Mouse (Mus musculus): ENCODE measurements at regions not wholly inside any gene's neighbourhood (a gene's known extent, or its start where the extent isn't known, plus 50 kb on each side); places are given as distances from the start of the nearest gene placed in this dataset.

DNA sequence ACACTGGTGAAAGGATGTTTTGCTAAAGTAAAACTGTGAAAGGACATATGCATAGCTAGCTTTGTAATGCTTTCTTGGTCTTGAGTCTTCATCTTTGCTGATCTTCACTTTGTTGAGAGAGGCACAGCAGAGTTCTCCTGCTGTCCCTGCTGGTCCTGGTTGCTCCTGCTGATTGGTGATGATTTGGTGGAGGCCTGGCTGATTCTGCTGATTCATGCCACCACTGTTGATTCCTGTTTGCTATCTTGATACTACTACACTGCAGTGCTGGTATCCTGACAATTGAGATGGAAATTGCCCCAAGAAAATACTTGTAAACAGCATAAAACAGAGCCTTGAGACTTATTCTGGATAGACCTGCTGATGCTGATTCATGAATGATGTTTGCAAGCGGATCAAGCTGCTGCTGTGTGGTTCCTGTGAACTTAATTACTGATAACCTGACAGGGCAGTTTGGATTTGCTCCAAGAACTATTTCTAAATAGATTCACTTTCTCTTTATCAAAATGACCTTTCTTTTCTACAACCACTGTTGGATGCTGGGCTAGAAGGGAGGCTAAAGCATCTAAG, 1249.0 kb upstream of the Cited2 start:
- WGBS: 8% methylated on average over 1 of the region's 1 CpGs
- no peak overlapping the region for H3K9ac ChIP-seq (ENCODE audit: low read depth, low read length)
- no peaks in the 10 kb centered on the region for H3K27me3 ChIP-seq (ENCODE audit: control insufficient read depth, insufficient read depth, low read length)
- no peaks in the 10 kb centered on the region for H3K4me1 ChIP-seq (ENCODE audit: control insufficient read depth, insufficient read depth, low read length)
- no peaks in the 10 kb centered on the region for H3K36me3 ChIP-seq (ENCODE audit: control insufficient read depth, insufficient read depth, low read length)
- H3K4me3 ChIP-seq (ENCODE audit: insufficient read depth, low read depth, low read length): no peak overlapping the region
- no peak overlapping the region for H3K27ac ChIP-seq (replicated peaks; ENCODE audit: insufficient read depth, low read depth, low read length)
- peak; percentile 21 for DNase-seq (ENCODE audit: extremely low read depth, low read depth, low spot score)
- TF ChIP-seq POLR2A (IDR thresholded peaks at IDR 0.05; ENCODE audit: extremely low read depth, insufficient read depth, low read length): no peak
- H3K79me2 ChIP-seq (ENCODE audit: control insufficient read depth, insufficient read depth, low read length): no peaks in the 10 kb centered on the region

DNA sequence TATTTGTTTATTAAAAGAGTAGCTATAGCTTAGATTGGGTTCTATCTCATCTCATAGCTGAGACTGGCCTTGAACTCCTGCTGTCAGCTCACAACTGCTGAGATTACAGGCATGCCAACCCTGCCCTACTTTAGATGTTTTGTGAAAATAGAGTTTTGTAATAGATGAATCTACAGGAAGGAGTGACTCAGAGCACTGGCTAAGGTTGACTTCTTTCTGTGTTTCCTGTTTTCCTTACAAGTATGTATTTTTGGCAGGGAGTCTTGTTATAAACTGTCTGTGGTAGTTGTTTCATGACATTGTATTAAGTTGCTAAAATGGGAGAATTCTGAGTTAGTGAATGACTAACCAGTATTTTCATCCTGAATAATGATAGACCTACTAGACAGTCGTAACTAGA, 1224.4 kb upstream of the Cited2 start:
- no peaks in the 10 kb centered on the region for H3K27me3 ChIP-seq (ENCODE audit: control insufficient read depth, insufficient read depth, low read length)
- H3K4me1 ChIP-seq (ENCODE audit: control insufficient read depth, insufficient read depth, low read length): no peaks in the 10 kb centered on the region
- H3K9ac ChIP-seq (ENCODE audit: low read depth, low read length): no peak overlapping the region
- WGBS: 70% methylated on average over 1 of the region's 1 CpGs
- H3K27ac ChIP-seq (replicated peaks; ENCODE audit: insufficient read depth, low read depth, low read length): no peak overlapping the region
- no peak for DNase-seq (ENCODE audit: extremely low read depth, low read depth, low spot score)
- no peak for TF ChIP-seq CTCF (IDR thresholded peaks at IDR 0.05; ENCODE audit: low read depth, low read length)
- no peak for TF ChIP-seq POLR2A (IDR thresholded peaks at IDR 0.05; ENCODE audit: extremely low read depth, insufficient read depth, low read length)
- no peak overlapping the region for H3K4me3 ChIP-seq (ENCODE audit: insufficient read depth, low read depth, low read length)
- no peaks in the 10 kb centered on the region for H3K79me2 ChIP-seq (ENCODE audit: control insufficient read depth, insufficient read depth, low read length)
- no peaks in the 10 kb centered on the region for H3K36me3 ChIP-seq (ENCODE audit: control insufficient read depth, insufficient read depth, low read length)

DNA sequence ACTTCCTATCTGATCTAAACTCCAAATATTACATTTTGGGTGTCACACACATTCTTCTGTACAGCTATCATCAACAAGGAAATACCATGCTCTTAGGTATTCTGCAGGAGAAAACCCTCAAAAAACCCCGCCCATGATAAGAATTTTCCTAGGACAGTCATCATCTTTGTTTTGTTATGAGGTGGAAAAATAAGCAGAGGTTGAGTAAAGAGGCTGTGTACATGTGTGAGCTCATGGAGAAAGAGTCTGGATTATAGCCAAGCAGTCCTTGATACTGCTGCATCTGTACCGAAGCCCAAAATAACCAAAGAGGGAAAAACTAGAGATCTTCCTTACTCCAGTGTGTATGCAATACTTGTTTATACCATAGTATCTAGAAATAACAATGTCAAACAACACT, 1215.3 kb upstream of the Cited2 start:
- H3K4me1 ChIP-seq (ENCODE audit: control insufficient read depth, insufficient read depth, low read length): no peaks in the 10 kb centered on the region
- no peaks in the 10 kb centered on the region for H3K79me2 ChIP-seq (ENCODE audit: control insufficient read depth, insufficient read depth, low read length)
- H3K4me3 ChIP-seq (ENCODE audit: insufficient read depth, low read depth, low read length): no peak overlapping the region
- TF ChIP-seq CTCF (IDR thresholded peaks at IDR 0.05; ENCODE audit: low read depth, low read length) (no peak), POLR2A (IDR thresholded peaks at IDR 0.05; ENCODE audit: extremely low read depth, insufficient read depth, low read length) (no peak)
- H3K27me3 ChIP-seq (ENCODE audit: control insufficient read depth, insufficient read depth, low read length): no peaks in the 10 kb centered on the region
- H3K9ac ChIP-seq (ENCODE audit: low read depth, low read length): no peak overlapping the region
- peak; percentile 2 for DNase-seq (ENCODE audit: extremely low read depth, low read depth, low spot score)
- H3K27ac ChIP-seq (replicated peaks; ENCODE audit: insufficient read depth, low read depth, low read length): no peak overlapping the region
- no peaks in the 10 kb centered on the region for H3K36me3 ChIP-seq (ENCODE audit: control insufficient read depth, insufficient read depth, low read length)
- WGBS: 37% methylated on average over 2 of the region's 2 CpGs

DNA sequence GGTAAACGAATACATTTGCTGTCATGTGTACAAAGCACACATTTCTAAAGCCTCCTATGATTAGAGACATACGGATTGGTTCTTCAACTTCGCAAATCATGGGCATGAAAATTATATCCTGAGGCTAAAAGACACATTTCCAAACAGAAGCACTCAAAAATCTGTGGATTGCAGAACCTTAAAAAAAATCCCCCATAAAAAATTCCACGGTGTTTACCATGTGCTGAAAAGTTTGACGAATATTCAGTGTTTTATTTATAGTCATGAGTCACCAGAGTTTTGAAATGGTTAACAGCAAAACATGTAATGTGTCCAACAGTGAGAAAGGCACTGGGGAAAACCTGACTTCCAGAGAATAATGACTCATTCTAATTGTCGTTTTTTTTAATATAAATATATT, 1214.9 kb upstream of the Cited2 start:
- Histone ChIP-seq H3K27me3 (ENCODE audit: control insufficient read depth, insufficient read depth, low read length) (no peaks in the 10 kb centered on the region), H3K9ac (ENCODE audit: low read depth, low read length) (no peak overlapping the region), H3K27ac (replicated peaks; ENCODE audit: insufficient read depth, low read depth, low read length) (no peak overlapping the region), H3K4me1 (ENCODE audit: control insufficient read depth, insufficient read depth, low read length) (no peaks in the 10 kb centered on the region), H3K79me2 (ENCODE audit: control insufficient read depth, insufficient read depth, low read length) (no peaks in the 10 kb centered on the region), H3K36me3 (ENCODE audit: control insufficient read depth, insufficient read depth, low read length) (no peaks in the 10 kb centered on the region), H3K4me3 (ENCODE audit: insufficient read depth, low read depth, low read length) (no peak overlapping the region)
- no peak for TF ChIP-seq CTCF (IDR thresholded peaks at IDR 0.05; ENCODE audit: low read depth, low read length)
- no peak for TF ChIP-seq POLR2A (IDR thresholded peaks at IDR 0.05; ENCODE audit: extremely low read depth, insufficient read depth, low read length)
- WGBS: 41% methylated on average over 6 of the region's 6 CpGs
- no peak for DNase-seq (ENCODE audit: extremely low read depth, low read depth, low spot score)

DNA sequence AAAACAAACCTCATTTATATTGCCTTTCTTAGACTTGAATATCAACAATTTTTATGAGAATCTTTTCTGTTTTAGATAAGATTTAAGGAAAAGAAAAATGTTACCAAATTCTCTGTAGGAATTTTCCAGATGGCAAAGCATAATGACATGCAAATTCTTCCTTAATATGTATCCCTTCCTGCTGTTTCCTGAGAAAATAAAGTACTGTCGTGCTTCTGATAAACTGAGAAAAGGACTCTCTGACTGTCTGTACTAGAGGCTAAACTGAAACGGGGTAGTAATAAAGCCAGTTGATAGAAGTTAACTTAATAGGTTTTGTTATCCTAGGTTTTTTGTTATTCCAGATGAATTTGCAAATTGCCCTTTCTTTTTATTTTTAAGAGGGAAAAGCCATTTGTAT, 1208.4 kb upstream of the Cited2 start:
- TF ChIP-seq CTCF (IDR thresholded peaks at IDR 0.05; ENCODE audit: low read depth, low read length) (no peak), POLR2A (IDR thresholded peaks at IDR 0.05; ENCODE audit: extremely low read depth, insufficient read depth, low read length) (no peak)
- DNase-seq (ENCODE audit: extremely low read depth, low read depth, low spot score): no peak
- Histone ChIP-seq H3K36me3 (ENCODE audit: control insufficient read depth, insufficient read depth, low read length) (no peaks in the 10 kb centered on the region), H3K27me3 (ENCODE audit: control insufficient read depth, insufficient read depth, low read length) (no peaks in the 10 kb centered on the region), H3K27ac (replicated peaks; ENCODE audit: insufficient read depth, low read depth, low read length) (no peak overlapping the region), H3K9ac (ENCODE audit: low read depth, low read length) (no peak overlapping the region), H3K4me3 (ENCODE audit: insufficient read depth, low read depth, low read length) (no peak overlapping the region), H3K79me2 (ENCODE audit: control insufficient read depth, insufficient read depth, low read length) (no peaks in the 10 kb centered on the region), H3K4me1 (ENCODE audit: control insufficient read depth, insufficient read depth, low read length) (no peaks in the 10 kb centered on the region)
- WGBS: 72% methylated on average over 2 of the region's 2 CpGs

DNA sequence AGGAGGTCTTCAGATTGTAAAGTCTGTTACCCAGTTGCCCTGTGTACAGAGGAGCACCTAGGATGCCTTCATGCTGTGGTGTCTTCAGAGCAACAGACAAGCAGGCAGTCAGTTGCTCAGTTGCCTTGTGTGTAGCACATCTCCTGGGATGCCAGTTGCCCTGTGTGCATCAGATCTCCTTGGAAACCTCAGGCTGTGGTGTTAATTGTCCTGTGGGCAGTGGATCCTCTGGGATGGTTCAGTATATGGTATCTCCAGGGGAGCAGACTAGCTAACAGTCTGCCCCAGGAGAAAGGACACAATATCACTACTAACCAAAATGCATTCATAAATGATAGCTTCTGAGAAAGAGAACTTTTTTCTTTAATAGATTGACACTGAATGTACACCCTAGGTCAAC, 1201.1 kb upstream of the Cited2 start:
- no peak for DNase-seq (ENCODE audit: extremely low read depth, low read depth, low spot score)
- TF ChIP-seq CTCF (IDR thresholded peaks at IDR 0.05; ENCODE audit: low read depth, low read length) (no peak), POLR2A (IDR thresholded peaks at IDR 0.05; ENCODE audit: extremely low read depth, insufficient read depth, low read length) (no peak)
- no peak overlapping the region for H3K9ac ChIP-seq (ENCODE audit: low read depth, low read length)

More for the DNA sequence above, 1201.1 kb upstream of the Cited2 start:
- H3K4me1 ChIP-seq (ENCODE audit: control insufficient read depth, insufficient read depth, low read length): no peaks in the 10 kb centered on the region
- H3K36me3 ChIP-seq (ENCODE audit: control insufficient read depth, insufficient read depth, low read length): no peaks in the 10 kb centered on the region
- H3K27ac ChIP-seq (replicated peaks; ENCODE audit: insufficient read depth, low read depth, low read length): no peak overlapping the region
- no peak overlapping the region for H3K4me3 ChIP-seq (ENCODE audit: insufficient read depth, low read depth, low read length)
- no peaks in the 10 kb centered on the region for H3K79me2 ChIP-seq (ENCODE audit: control insufficient read depth, insufficient read depth, low read length)
- H3K27me3 ChIP-seq (ENCODE audit: control insufficient read depth, insufficient read depth, low read length): no peaks in the 10 kb centered on the region
